Mouse (Mus musculus) CD4-positive naive resting alpha-beta T cell, adult 57 days (primary cell): ENCODE data around the gene Ugt2b34. TPM values are rescaled to one million over a fixed set of nuclear protein-coding genes. Genes with fewer than 3 reads are reported as not detected.

Experiments used
- total RNA-seq: library from RNA; stranded (reverse); gene quantifications from one replicate; pipeline ENCODE4 v1.2.4, GENCODE M21; 2023

The Ugt2b34 gene
- total RNA-seq, result not detected

DNA sequence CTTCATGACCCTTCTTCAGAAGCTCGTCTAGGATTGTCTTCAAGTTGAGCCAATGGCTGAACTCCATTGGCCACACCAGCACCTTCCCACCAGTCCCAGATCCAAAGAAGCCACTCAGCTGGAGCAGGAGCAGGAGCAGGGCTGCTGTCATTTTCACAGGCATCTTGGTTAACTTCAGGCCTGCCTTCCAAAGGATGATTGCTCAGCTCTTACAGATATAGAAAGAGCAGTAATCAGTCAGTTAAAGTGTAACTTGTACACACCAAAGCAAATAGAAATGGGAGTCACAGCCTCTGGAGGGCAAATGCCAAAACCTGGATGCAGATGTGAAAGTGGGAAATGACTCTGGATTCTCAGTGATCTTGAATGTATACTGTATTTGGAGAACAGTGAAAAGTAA lies at the start of gene Ugt2b34:
Ugt2b34 (minus strand) TSS at position 180 of the 400 bp plus-strand sequence.

DNA sequence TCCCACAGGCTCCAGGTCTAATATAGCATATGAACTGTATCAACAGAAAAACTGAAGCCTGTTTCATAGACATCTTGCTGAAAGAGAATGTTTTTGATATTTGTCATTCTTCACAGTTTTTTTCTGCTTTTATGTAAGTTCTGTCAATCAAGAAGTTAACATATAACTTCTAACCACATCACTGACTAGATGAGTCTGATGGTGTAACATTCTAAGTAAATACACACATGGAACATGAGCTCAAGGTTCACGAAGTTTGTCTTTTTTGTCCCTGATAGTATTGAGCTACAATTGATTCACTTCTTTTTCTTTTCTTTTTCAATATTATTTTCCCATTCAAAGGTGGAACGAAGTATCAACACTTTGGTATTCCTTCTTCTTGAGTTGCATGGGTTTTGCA lies 19.7 kb upstream of the Ugt2b34 start, which contains the start of gene Ugt2b1:
Ugt2b1 (minus strand) TSS at position 105 of the 400 bp plus-strand sequence.

Other genes starting within 250 kb of the Ugt2b34 start
- not detected for gene Tmprss11b, start 230.6 kb downstream of the Ugt2b34 start, total RNA-seq
- gene Tmprss11e, start 161.1 kb downstream of the Ugt2b34 start, total RNA-seq, result not detected
- 258 TPM for gene Ythdc1, start 102.7 kb downstream of the Ugt2b34 start, total RNA-seq
- not detected for gene Ugt2b1, start 19.6 kb upstream of the Ugt2b34 start, total RNA-seq
- gene Ugt2b35, start 93.9 kb upstream of the Ugt2b34 start, total RNA-seq, result not detected
- gene Ugt2b36, start 185.6 kb upstream of the Ugt2b34 start, total RNA-seq, result not detected
- not detected for gene Ugt2b5, start 233.4 kb upstream of the Ugt2b34 start, total RNA-seq